Mouse (Mus musculus) gastrocnemius, adult 18-20 months (tissue): Measurements from ENCODE around the gene Rfx3. TPM values are rescaled to one million over a fixed set of nuclear protein-coding genes. Genes with fewer than 3 reads are reported as not detected.
A peak's percentile ranks its signal among the peaks of the same experiment; 100 is the strongest.

ENCODE experiments used
- DNase-seq: peaks from one replicate; pipeline ENCODE4 v3.0.0; 2021; ENCODE audit warnings: low spot score
- total RNA-seq, 2 experiments: library from RNA; stranded (reverse); gene quantifications; 2 replicates each; pipeline ENCODE4 v1.2.3; 2021

Rfx3 gene
- total RNA-seq, 2 experiments from 2014 or later, result 1.8 to 3.2 TPM

- no peak for DNase-seq
Observed at GRCm38 (mm10) chr19:27905976-27906375, 105.0 kb downstream of the Rfx3 start.

GRCm38 (mm10) chr19:27905172-27905571 lies 105.8 kb downstream of the Rfx3 start:
- no peak for DNase-seq

- no peak for DNase-seq
Observed at GRCm38 (mm10) chr19:27904655-27905054, 106.3 kb downstream of the Rfx3 start.

- DNase-seq, result no peak
Observed at GRCm38 (mm10) chr19:27904209-27904608, 106.8 kb downstream of the Rfx3 start.

- DNase-seq, result no peak
Observed at GRCm38 (mm10) chr19:27902601-27903000, 108.4 kb downstream of the Rfx3 start.

- DNase-seq, result no peak
Observed at GRCm38 (mm10) chr19:27901693-27902092, 109.3 kb downstream of the Rfx3 start.

GRCm38 (mm10) chr19:27884520-27884919 lies 126.4 kb downstream of the Rfx3 start:
- no peak for DNase-seq

GRCm38 (mm10) chr19:27877429-27877828 lies 133.5 kb downstream of the Rfx3 start:
- DNase-seq, result no peak

- DNase-seq, result no peak
Observed at GRCm38 (mm10) chr19:27870794-27871193, 140.2 kb downstream of the Rfx3 start.

GRCm38 (mm10) chr19:27859641-27860040 lies 151.3 kb downstream of the Rfx3 start:
- no peak for DNase-seq

GRCm38 (mm10) chr19:27848946-27849345 lies 162.0 kb downstream of the Rfx3 start:
- no peak for DNase-seq

GRCm38 (mm10) chr19:27847055-27847454 lies 163.9 kb downstream of the Rfx3 start:
- no peak for DNase-seq

GRCm38 (mm10) chr19:27838635-27839034 lies 172.3 kb downstream of the Rfx3 start:
- no peak for DNase-seq

GRCm38 (mm10) chr19:27838041-27838440 lies 172.9 kb downstream of the Rfx3 start:
- DNase-seq, result no peak

GRCm38 (mm10) chr19:27832448-27832847 lies 178.5 kb downstream of the Rfx3 start:
- no peak for DNase-seq

- DNase-seq, result no peak
Observed at GRCm38 (mm10) chr19:27828316-27828715, 182.7 kb downstream of the Rfx3 start.

GRCm38 (mm10) chr19:27817661-27818060 lies 193.3 kb downstream of the Rfx3 start:
- DNase-seq, result no peak

GRCm38 (mm10) chr19:27780030-27780429 lies 230.9 kb downstream of the Rfx3 start:
- peak; percentile 16 for DNase-seq

GRCm38 (mm10) chr19:27770716-27771265 lies 240.2 kb downstream of the Rfx3 start:
- no peak for DNase-seq

GRCm38 (mm10) chr19:27768444-27768843 lies 242.5 kb downstream of the Rfx3 start:
- no peak for DNase-seq

- no peak for DNase-seq
Observed at GRCm38 (mm10) chr19:27760309-27760708, 250.7 kb downstream of the Rfx3 start.

GRCm38 (mm10) chr19:27759347-27759746 lies 251.6 kb downstream of the Rfx3 start:
- DNase-seq, result no peak

GRCm38 (mm10) chr19:27747301-27747700 lies 263.7 kb downstream of the Rfx3 start:
- no peak for DNase-seq

- no peak for DNase-seq
Observed at GRCm38 (mm10) chr19:27738908-27739307, 272.1 kb downstream of the Rfx3 start.
